Comparison of ENCODE assay signal across 16 mouse cellular contexts in genomic region chr11:57764124-57764523, GRCm38 (mm10). TPM values are rescaled to one million over a fixed set of nuclear protein-coding genes. Genes with fewer than 3 reads are reported as not detected.
DNase-seq lines count a peak whose midpoint lies in the region; ATAC-seq and TF ChIP-seq lines count a peak whose summit lies in the region.
"Had no signal": no experiment of that assay in that cellular context is flagged by ENCODE, and none has a peak within 500 bp of the region (broad histone marks: within the 10 kb centered on the region; RNA-seq: fewer than 3 reads in every experiment).

No protein-coding gene starts in this region.

- in situ Hi-C loops in ES-E14 (cut with MboI; ENCODE audit: low sequenced_read_pairs in 2 of 2, unreplicated experiment in 2 of 2): no loop called here

- no peaks in the 10 kb centered on the region for H3K27me3 ChIP-seq in lung, embryonic 14.5 days (ENCODE audit: insufficient read depth, low read length)
- H3K27me3 ChIP-seq: kidney, embryonic 15.5 days; liver, embryonic 15.5 days had no signal

- peak; percentile 38; the same call in 1 of the 2 replicates for TF ChIP-seq CTCF in gastrocnemius, adult 2 months (IDR thresholded peaks at IDR 0.05)
- TF ChIP-seq CTCF in lung, embryonic 14.5 days (IDR thresholded peaks at IDR 0.05; ENCODE audit: low read depth): peak; percentile 18; the same call in 1 of the 2 replicates

- no peak overlapping the region for H3K9ac ChIP-seq in lung, embryonic 14.5 days
- H3K9ac ChIP-seq in ES-E14 (ENCODE audit: insufficient read depth, low read depth, low read length, poor library complexity, severe bottlenecking): no peak overlapping the region
- H3K9ac ChIP-seq: hindbrain, embryonic 14.5 days; kidney, embryonic 15.5 days; liver, embryonic 15.5 days had no signal

- no peaks in the 10 kb centered on the region for H3K36me3 ChIP-seq in lung, embryonic 14.5 days (ENCODE audit: insufficient read depth)
- peaks cover 8% of the 10 kb centered on the region; the same call in 1 of the 2 replicates for H3K36me3 ChIP-seq in ES-E14 (ENCODE audit: control insufficient read depth, insufficient read depth, low read length, poor library complexity, severe bottlenecking)

- no peak overlapping the region for H3K27ac ChIP-seq in gastrocnemius, adult 2 months
- H3K27ac ChIP-seq in lung, embryonic 14.5 days (ENCODE audit: low read depth): no peak overlapping the region
- H3K27ac ChIP-seq in ES-E14 (ENCODE audit: insufficient read depth, low read depth, low read length, poor library complexity, severe bottlenecking): no peak overlapping the region
- H3K27ac ChIP-seq: hindbrain, embryonic 14.5 days; kidney, embryonic 15.5 days; liver, embryonic 15.5 days had no signal

- no peak for DNase-seq in gastrocnemius, adult 2 months
- DNase-seq in gastrocnemius, postnatal 36 days: no peak
- peak; percentile 24 for DNase-seq in lung, embryonic 14.5 days
- DNase-seq in lung, adult 18-20 months: no peak
- peak; percentile 31 for DNase-seq in ES-E14 (ENCODE audit: low read depth, low spot score)
- no peak for DNase-seq in cerebellum, adult 9-11 months
- no peak for DNase-seq in gastrocnemius, postnatal 4 days (ENCODE audit: low spot score in 2 of 2)
- DNase-seq: cerebellum, adult 8-10 months; embryo, embryonic 11 days; retina, postnatal 1 day had no signal

- no peaks in the 10 kb centered on the region for H3K4me1 ChIP-seq in lung, embryonic 14.5 days (ENCODE audit: insufficient read depth)
- peaks cover 0 to 6% of the 10 kb centered on the region in 2 experiments; a peak in 1 of 4 replicates for H3K4me1 ChIP-seq in ES-E14 (ENCODE audit: control insufficient read depth in 2 of 2, insufficient read depth in 2 of 2, low read length in 2 of 2, poor library complexity in 1 of 2)
- H3K4me1 ChIP-seq: liver, embryonic 15.5 days had no signal

- WGBS in lung, embryonic 14.5 days: 79% methylated on average over 3 of the region's 3 CpGs

- no peak overlapping the region for H3K4me3 ChIP-seq in gastrocnemius, adult 2 months
- H3K4me3 ChIP-seq in lung, embryonic 14.5 days (ENCODE audit: low read depth, low read length): no peak overlapping the region
- no peak overlapping the region for H3K4me3 ChIP-seq in ES-E14 (ENCODE audit: insufficient read depth in 1 of 2, low read depth in 1 of 2, low read length in 2 of 2, poor library complexity in 1 of 2, severe bottlenecking in 1 of 2)
- H3K4me3 ChIP-seq: kidney, embryonic 15.5 days; liver, embryonic 15.5 days had no signal

- H3K9me3 ChIP-seq in lung, embryonic 14.5 days (ENCODE audit: low read depth, low read length): no peaks in the 10 kb centered on the region
- no peaks in the 10 kb centered on the region for H3K9me3 ChIP-seq in ES-E14 (ENCODE audit: control insufficient read depth, insufficient read depth, low read depth, low read length)
- H3K9me3 ChIP-seq: kidney, embryonic 15.5 days had no signal

- intact Hi-C loops in gastrocnemius, adult 2 months (cut with DNase I): no loop called here
- intact Hi-C loops in gastrocnemius, postnatal 36 days (cut with DNase I): no loop called here

- no peak overlapping the region for H3K4me2 ChIP-seq in lung, embryonic 14.5 days
- H3K4me2 ChIP-seq: hindbrain, embryonic 14.5 days; kidney, embryonic 15.5 days; liver, embryonic 15.5 days had no signal

- ATAC-seq in lung, embryonic 14.5 days (ENCODE audit: insufficient read depth): no peak
- ATAC-seq in erythroid progenitor cell, adult 5-6 weeks (replicated peaks; ENCODE audit: low FRiP score, poor library complexity, severe bottlenecking): 0 out of 2 replicates have a peak, but pooled peaks have one; percentile 39
- ATAC-seq: activated CD4-positive, CD25-positive, alpha-beta regulatory T cell, adult 4 months; midbrain, embryonic 16.5 days had no signal

TF ChIP-seq in ES-E14, 5 proteins besides CTCF, POLR2A, EP300 and RAD21:
- no peak for TF ChIP-seq HCFC1 (IDR thresholded peaks at IDR 0.05; ENCODE audit: borderline replicate concordance, insufficient read depth, low read length)
- 0 out of 2 replicates have a peak, but pooled peaks have one; percentile 21 for TF ChIP-seq ZC3H11A (IDR thresholded peaks at IDR 0.05; ENCODE audit: borderline replicate concordance, low read depth, low read length)

RNA-seq across cellular contexts. Expression of gene Sap30l, which starts 37.3 kb away (rescaled TPM):
- total RNA-seq in gastrocnemius, adult 2 months (2021): 10 to 100 TPM; 46.5 to 47.6 TPM
- total RNA-seq in gastrocnemius, postnatal 36 days (2021): 10 to 100 TPM; 36.8 to 37.0 TPM
- 15.9 and 16.7 TPM in 2 replicates for polyA plus RNA-seq in lung, embryonic 14.5 days (2014; fragmentation: Nextera tagmentation; extraction: Ambion mirVana)
- 25.7 and 29.2 TPM in 2 replicates for total RNA-seq in ES-E14 (2012; rRNA removed)
- total RNA-seq in erythroid progenitor cell, adult 5-6 weeks (2015; ENCODE audit: low replicate concordance): 1.8 and 11.7 TPM in 2 replicates
- 1.3 and 5.9 TPM in 2 replicates for total RNA-seq in erythroid progenitor cell, adult 5-6 weeks (2017; ENCODE audit: low replicate concordance)
- 10 to 100 TPM; 33.5 to 33.9 TPM for total RNA-seq in gastrocnemius, postnatal 4 days (2021)

Comparison
In these comparisons a context has a peak if more than half of its experiments do, and no peak if none do; other contexts are left out.
1. DNase-seq: peak in lung, embryonic 14.5 days (single experiment) and ES-E14 (single experiment); none in gastrocnemius, adult 2 months (single experiment), gastrocnemius, postnatal 36 days (0 of 2), lung, adult 18-20 months (0 of 2), cerebellum, adult 9-11 months (single experiment) and gastrocnemius, postnatal 4 days (0 of 2).